Mouse (Mus musculus): Measurements from ENCODE around the gene Mmgt2.

Gene Mmgt2

DNA sequence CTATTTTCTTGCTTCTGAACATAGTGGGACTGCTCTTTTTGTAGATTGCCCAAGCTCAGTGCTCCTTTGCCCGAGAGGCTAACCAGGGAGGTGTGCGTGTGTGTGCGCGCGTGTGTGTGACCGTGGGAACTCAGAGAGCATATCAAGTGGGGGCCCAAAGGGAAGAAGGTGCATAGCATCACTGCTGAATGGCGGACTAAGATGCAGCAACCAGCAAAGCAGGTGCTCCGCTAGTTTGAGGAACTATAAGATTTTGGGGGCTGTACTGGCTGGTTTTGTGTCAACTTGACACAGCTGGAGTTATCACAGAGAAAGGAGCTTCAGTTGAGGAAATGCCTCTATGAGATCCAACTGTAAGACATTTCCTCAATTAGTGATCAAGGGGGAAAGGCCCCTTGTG lies 27.4 kb upstream of the Mmgt2 start:
- DNase-seq (ENCODE audit: low spot score in 2 of 2): no peak

DNA sequence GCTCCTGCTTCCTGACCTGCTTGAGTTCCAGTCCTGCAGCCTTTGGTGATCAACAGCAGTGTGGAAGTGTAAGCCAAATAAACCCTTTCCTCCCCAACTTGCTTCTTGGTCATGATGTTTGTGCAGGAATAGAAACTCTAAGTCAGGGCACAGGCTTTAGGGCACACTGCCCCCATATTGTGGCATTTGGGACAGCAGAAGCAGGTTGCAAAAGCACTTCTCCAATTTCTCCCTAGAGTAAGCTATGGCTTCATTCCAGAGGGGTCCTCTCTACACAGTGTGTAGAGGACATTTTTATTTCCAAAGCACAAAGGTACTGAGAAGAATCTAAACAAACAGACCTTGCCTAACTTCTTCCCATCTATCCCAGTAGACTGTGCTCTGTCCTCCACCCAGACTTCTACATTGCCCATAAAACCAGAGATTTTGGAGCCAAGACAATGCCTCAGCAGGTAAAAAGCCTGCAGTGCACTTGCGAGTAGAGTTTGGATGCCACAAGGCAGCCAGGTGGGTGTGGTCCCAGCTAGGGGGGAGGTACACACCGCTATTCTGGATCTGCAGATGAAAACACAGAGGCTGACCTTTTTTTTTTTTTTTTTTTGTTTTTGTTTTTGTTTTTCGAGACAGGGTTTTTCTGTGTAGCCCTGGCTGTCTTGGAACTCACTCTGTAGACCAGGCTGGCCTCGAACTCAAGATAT lies 26.7 kb upstream of the Mmgt2 start:
- no peak for DNase-seq (ENCODE audit: low spot score in 2 of 2)

DNA sequence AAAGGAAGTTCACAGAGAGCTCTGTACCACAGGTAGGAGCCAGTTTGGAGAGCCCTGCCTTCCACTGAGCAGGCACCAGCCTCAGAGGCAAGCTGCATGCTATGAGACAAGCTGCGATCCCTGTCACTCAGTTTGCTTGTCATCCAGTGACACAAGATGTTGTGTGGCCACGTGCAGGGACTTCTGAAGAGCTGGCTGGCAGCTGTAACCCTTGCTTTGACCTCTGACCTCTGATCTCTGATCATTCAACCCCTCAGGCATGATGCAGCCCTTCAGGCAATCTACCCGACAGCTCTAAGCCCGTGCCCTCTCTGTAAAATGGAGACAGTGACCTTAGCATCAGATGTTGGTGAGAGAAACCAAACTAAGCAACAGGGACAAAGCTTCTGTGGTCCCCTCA lies 25.6 kb upstream of the Mmgt2 start:
- no peak for DNase-seq (ENCODE audit: low spot score in 2 of 2)

DNA sequence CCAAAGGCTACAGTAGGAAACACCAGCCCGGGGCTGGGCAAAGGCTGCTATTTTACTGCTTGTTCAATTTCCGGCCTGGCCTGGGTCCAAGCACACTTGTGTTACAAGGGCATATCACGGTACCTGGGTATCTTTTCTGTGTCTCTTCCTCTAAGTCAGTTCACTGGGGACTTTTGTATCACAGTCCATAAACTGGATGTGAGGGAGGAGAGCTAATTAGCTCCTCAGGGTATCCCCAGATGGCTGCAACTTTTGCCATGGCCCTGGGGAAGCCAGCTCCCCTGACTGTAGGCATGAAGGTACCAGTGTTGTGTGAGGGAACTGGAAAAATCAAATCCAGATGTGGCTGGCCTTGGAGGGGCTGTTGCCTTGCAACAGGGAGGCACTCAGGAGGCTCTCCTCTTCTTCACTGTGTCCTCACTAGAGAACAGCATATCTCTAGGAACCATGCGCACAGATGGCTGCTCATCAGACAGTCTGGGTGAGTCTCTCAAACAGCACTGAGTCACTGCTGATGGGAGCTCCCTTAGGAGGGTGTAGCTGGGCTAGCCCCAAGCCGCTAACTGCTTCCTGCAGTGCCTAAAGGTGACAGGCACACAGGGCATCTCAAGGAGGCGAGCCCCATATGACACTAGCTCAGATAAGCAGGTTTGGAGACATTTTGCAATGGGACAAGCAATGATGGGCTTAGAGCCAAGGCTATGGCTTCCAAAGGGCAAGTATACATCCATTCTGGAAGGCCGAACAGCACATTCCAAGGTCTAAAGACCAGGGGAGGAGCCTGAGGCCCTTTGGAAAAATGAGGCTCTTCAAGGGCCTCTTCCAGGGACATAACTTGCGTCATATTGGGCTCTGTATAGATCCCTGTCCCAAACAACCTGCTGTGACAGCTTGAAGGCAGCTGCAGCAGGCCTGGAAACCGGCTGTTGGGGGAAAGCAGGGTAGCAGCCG lies 23.8 kb upstream of the Mmgt2 start:
- no peak for DNase-seq (ENCODE audit: low spot score in 2 of 2)

DNA sequence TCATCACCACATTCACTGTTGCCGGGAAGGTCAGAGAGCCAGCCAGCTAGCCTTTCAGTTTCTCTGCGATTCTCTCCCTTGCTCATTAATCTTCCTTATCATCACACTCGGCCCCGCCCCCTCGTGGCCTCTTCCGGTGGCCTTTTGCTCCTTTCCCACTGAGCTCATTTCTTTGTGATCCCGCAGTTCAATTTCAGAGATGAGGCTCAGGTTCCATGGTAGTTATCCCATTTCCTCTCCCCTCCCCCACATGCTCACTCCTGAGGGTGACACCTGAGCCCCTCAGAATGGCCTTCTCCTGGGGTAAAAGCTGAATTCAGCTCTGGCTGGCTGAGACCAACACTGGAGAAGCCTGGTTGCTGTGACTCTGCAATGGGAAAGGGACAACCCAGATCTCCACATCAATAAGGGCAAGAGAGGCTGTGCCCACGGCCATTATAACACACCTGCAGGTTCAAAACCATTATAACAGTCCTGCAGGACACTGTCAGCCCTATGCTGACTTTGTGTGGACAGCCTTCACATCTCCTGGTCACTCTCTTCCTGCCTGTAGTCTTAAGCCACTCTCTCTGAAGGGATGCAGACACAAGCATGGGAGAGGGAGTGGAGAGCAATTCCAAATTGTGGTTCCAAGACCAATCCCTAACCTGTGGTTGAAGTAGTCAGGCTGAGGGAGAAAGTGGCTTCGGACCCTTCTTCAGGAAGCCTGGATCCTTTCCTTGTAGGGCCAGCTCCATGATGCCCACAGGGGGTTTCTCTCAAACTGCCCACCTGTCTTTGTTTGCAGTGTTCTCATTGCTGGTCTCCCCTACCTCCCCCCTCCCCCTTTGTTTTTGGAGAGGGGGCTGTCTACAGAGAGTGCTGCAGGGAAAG lies 18.9 kb upstream of the Mmgt2 start:
- no peak for DNase-seq (ENCODE audit: low spot score in 2 of 2)

DNA sequence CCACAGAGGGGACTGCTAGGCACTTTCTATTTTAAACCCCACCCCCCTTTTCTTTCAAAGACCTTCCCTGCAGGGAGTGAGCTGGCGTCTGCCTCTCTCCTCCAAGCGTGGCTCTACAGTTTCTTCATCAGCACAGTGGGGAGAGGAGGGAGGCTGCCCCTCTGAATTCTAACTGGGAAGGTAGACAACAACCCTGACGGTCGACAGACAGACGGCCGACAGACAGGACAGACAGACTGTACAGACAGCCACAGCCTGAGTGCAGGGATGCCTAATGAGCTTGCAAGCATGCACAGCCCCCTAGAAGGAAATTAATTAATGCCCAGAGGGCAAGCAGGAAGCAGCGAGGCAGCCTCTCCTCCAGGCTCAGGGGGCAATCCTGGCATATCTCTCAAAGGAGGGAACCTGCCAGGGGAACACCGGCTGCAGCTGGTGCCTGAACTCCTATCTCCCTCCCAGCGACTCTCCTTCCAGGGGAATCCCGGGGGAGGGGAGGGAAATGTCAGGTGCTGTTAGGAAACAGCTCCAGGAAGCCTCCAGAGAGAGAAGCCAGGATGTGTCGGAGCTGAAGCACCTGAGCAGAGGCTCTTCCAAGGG lies 18.1 kb upstream of the Mmgt2 start:
- no peak for DNase-seq (ENCODE audit: low spot score in 2 of 2)

DNA sequence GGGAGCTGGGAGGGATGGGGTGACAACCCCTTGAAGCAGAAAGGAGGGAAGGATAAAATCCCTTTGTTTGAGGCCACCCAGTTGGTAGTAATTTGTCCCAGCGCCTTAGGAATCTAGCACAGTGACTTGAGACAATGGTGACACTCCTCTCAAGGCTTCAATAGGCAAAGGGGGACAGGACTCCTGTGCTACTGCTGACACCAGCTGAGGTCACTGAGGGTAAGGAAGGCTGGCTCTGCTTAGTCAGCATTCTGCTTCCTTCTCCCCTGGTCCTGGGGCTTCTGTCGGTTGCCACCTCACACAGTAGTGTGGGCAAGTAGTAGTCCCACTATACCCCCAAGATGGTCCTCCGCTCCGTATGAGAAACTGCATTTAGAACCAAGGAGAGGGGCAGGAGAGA lies 17.3 kb upstream of the Mmgt2 start:
- DNase-seq (ENCODE audit: low spot score in 2 of 2): no peak

DNA sequence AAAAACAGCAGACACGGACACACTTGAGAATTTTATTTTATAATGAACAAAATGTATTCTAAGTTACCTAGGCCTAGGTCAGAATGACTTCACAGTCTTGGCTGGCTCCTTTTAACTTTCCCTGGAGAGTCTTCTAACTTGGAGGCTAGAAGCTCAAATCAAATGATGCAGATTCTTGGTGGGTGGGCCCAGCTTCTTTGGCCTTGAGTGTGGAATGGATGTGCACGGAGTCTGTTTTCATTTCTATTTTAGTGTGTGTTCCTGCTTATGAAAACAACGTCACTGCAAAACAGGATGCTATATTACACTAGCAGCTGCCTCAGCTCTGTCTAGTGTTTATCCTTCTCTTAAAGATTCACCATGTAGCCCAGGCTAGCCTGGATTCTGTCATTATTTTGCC lies 13.1 kb upstream of the Mmgt2 start:
- no peak for DNase-seq (ENCODE audit: low spot score in 2 of 2)

DNA sequence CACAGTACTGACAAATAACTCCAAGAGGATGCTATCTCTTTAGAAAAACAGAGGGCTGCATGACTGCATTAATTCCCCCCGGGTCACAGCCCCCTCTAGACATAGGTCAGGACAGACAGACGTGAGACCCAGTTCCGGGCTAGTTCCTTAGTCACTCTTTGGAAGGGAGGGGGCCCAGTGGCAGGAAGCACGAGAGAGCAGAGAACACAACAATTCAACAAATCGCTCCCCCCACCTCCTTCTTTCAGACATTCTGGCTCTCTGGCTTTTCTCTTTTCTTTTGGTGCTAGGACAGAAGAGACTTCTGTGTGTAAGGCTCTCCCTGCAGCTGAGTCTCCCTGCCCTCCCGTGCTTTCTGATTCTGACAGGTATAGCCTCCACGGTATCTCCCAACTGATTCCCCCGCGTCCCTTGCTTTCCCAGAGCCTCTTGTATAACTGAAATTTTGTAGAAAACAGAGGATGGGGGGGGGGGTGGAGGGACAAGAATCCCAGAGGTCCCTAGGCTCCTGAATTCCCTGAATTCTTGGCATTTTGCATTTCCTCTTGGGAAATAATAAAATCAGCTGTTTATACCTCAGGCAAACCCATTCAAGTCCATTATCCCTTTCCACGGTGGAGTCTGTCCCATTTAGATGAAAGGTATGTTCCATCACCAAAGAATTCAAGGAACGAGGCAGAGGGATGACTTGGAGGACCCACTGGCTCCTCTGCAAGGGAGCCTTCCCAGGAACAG lies 12.2 kb upstream of the Mmgt2 start:
- DNase-seq (ENCODE audit: low spot score in 2 of 2): no peak

DNA sequence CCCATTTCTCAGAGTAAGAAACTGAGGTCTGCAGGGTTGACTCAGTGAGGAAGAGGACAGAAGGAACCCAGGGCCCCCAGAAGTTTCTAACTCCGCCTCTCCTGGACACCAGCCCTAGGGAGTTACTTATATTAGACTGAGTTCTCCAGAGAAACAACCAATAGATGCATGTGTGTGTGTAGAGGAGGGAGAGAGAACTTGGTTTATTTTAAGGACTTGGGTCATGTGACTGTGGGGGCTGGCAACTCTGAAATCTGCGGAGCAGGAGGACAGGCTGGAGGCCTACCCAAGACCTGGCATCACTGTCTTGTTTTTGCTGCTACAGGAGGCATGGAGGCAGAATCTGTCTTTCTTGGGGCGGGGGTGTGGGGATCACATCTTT lies 11.6 kb upstream of the Mmgt2 start:
- DNase-seq (ENCODE audit: low spot score in 2 of 2): no peak

DNA sequence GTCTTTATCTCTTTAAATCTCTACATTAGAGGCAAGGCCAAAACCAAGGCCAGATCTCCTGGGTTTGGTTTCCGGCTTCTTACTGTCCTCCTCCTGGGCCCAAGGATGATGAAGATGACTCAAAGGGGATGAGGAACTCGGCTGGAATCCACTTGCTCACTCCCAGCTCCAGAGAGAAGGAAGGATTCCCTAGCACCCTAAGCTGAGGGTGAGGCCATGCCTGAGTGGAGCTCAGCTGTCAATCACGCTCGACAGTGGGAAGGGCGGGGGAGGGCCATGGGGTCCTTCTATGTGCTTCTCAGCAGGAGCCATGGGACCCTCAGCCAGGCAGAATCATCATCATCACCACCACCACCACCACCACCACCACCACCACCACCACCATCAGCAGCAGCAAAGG lies 11.1 kb upstream of the Mmgt2 start:
- DNase-seq (ENCODE audit: low spot score in 2 of 2): no peak

DNA sequence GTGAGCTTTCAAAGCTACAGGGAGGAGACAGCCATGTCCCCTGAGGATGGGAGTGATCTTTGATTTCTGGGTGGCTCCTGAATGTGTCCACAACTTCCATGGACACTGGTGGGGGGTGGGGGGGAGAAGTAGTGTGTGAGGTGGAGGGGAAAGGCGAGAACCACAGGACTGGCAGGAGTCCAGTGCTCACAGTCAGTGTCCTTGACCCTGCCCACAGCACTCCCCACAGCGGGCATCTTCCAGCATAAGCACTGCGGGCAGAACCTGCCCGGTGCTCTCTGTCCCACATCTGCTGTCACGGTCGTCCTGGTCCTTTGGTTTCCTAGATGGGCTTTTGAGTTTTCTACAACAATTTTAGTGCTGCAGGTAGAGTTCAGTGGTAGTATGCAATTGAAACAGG lies 10.7 kb upstream of the Mmgt2 start:
- no peak for DNase-seq (ENCODE audit: low spot score in 2 of 2)

DNA sequence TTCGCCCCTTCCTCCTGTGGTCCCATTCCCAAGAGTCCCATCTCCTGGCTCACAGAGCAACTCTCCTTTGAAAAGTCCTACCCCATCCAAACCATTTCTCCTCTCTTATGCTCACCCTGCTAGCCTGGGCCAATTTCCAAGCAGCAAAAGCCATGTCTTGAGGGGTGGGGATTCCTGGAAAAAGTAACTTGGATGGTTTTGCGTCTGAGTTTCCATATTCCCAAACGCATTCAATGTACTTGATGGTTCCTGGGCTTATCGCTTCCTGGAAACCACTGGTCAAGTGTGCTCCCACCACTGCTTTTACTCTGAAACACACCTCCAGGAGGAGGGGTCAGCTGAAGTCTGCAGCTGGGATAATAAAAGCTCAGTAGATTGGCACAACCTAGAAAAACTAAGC lies 10.1 kb upstream of the Mmgt2 start:
- no peak for DNase-seq (ENCODE audit: low spot score in 2 of 2)

DNA sequence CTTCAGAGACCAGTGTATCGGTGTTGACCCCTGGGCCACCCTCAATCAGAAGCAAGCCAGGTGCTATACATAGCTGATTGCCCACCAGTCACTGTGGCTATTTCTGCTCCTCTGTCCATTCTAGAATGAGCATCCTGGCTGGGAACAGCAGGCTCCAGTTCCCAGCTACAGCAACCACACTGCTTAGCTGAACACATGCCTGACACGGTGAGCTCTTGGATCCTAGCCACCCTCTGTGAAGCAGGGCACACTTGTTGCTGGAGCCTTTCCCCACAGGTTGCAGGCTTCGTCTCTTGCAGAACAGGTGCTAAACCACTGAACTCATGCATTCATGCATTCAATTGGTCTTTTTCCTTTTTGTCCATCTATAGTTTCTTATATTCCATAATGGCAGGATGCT lies 8.1 kb upstream of the Mmgt2 start:
- DNase-seq (ENCODE audit: low spot score in 2 of 2): no peak

DNA sequence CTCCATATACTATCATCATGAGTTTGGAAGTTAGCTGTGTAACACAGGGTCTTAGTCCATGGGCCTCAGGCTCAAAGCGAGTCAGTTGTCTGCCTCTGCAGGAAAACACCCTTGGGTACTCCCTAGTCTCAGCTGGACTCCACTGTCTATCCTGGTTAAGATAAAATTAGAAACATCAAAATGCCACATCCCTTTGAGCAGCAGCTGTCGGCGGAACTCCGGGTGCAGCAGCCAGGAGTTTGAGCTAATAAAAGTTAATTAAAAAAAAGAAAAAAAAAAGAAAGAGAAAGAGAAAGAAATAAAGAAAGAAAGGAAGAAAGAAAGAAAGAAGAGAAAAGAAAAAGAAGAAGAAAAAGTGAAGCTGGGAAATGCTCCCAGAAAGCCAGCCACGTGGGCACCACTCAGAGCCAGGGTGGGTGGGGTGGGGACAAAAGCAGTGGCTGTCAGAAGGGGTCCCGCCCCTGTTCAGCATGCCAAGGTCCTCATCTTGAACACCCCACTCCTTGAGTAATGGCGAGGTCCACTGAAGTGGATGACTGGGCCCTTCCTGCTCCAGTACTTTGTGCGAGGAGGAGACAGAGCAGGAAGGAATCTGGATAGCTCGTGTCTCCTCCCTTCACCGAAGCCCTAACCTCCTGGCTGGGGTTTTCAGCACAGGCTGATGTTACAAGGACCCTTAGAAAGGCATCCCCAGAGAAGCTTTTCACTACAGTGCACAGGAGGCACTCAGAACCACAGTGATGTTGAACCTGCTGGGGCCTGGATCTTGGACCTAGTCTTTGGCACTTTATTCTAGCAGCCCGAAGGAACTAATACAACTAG lies 6.2 kb upstream of the Mmgt2 start:
- no peak for DNase-seq (ENCODE audit: low spot score in 2 of 2)

DNA sequence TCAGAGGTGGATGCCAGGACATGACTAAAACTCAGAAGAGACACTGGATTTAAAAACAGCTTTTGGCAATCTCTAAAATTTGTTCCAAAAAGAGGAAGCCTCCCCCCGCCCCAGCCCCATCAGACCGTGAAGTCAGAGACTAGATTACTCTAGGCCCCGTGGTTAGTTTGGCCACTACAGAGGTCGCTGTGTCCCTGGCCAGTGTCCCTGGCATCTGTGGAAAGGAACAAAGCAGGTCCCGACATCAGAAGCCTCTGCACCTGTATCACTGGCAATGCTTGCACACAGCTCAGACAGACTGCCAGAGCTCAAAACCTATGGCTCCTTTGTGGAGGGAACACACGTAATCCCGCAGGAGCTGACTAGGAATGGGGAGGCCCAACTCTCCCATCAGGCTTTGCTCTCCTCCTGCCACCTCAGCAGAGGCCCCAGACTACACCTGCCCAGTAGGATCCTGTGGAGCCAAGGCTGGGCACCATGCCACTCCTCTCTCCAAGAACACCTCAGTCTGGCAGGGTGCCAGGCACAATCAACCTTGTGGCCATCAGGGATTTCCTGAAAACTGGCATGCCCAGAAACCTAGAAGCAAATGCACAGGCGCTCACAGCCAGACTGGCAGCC lies 5.3 kb upstream of the Mmgt2 start:
- DNase-seq (ENCODE audit: low spot score in 2 of 2): no peak

DNA sequence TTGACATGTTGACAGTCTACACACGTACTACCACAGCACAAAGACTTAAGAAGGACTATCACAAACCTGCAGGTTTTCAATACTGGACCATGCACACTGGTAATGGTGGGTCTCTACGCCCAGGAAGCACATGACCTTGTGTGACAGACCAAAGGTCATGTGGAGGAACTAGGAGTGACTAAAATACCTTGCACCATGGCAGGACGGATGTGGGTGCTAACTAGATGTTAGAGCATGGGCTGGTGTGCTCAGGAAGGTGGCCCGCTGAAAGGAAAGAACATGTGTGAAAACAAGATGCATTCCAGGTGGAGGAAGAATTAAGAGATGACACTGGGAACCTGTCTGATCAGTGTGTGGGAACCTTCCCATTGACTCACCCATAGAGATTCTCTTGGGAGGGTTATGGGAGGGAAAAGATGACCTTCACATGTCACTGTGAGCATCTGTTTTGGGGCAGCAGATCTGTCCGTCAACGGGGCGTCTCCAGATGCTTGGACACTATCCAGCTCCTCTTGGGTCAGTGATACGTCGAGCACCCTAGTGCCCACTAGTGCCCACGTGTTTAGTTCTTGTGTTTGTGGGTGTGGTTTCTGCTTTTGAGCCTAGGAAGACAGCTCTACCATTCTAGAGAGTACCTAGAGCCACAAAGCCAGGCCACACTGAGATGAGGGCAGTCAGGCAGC lies 4.6 kb upstream of the Mmgt2 start:
- DNase-seq (ENCODE audit: low spot score in 2 of 2): no peak

DNA sequence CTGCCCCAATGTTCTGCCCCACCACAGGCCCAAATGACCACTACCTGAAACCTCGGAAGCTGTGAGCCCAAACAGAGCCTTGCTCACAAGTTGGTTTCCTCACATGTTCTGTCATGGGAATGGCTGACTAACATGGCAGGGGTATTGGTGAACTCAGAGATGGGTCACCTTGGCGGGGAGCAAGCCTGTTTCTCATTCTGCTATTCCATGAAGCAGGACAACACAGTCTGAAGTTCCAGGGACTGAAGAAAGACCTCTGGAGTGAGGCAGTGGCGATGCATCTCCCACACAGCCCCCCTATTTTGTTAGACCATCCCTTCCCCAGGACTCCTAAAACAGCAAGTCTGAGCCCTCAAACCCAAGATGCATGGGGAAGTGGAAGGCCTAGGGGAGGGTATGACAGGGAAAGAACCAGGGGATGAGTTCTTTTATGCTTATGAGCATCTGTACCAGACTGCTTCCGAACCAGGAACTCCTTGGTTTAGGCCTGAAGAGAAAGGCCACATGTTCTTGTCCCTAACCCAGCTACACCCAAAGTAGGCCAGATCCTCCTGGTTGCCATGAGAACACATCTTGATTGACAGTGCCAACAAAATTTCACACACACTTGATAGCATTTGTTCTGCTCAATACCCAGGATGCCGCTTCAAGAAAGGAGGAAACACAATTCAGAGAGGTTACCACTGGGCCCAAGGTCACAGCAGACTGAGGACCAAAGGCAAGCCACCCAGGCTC lies 3.7 kb upstream of the Mmgt2 start:
- DNase-seq (ENCODE audit: low spot score in 2 of 2): no peak

DNA sequence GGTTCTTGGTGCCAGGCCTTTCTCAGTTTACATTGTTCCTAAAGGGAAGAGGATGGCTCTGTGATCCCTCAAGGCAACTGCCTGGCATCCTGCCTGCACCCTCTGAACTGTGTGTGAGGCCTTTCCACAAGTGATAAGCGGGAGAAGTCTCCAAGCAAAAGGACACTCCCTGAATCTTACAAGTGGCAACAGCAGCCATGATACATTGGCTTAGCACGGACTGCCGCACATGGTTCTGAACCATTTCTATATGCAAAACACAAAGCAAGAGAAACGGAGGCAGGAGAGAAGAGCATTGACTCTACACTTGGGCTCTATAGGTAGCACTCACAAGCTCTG lies 3.2 kb upstream of the Mmgt2 start:
- no peak for DNase-seq (ENCODE audit: low spot score in 2 of 2)

Data from urinary bladder, adult 18-20 months (tissue).